Mouse (Mus musculus) right cerebral cortex, postnatal 25 days (tissue): ENCODE measurements around the gene Tnfrsf9.

Source experiments
- DNase-seq: peaks from one replicate; pipeline ENCODE4 v3.0.0; 2022

Tnfrsf9 gene

DNA sequence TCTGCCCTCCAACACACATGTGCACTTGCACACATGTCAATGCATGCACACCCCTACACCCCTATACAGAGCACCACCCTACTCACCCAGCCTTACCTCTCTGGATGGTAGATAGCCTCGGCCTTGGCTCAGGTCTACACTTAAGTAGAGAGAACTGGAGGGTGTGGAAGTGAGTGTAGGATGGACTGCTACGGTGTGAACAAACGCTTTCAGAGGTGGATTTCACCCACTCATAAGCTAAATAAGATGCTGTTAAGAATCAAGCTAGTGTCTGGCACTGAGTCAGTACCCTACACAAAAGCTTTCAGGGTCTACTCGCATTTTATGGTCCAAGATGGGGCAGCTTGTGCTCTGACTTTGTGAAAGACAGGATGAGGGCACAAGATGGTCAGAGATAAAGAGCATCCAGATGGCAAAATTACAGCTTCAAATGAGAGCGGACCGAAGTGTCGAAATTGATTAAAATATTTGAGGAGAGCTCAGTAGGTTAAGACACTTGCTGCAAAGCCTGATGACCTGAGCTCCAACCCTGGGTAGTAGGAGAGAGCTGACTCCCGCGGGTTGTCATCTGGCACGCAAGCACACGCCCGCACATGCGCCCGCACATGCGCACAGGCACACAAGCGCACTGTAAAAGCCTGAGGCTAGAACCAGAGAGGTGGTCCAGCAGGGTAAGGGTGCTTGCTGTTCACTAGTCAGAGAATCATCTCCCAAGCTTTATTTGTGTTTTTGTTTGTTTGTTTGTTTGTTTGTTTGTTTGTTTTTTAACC lies 23.1 kb downstream of the Tnfrsf9 start:
- peak; percentile 45 for DNase-seq

- no peak for DNase-seq
Observed at GRCm38 (mm10) chr4:150938063-150938452, 23.7 kb downstream of the Tnfrsf9 start.

DNA sequence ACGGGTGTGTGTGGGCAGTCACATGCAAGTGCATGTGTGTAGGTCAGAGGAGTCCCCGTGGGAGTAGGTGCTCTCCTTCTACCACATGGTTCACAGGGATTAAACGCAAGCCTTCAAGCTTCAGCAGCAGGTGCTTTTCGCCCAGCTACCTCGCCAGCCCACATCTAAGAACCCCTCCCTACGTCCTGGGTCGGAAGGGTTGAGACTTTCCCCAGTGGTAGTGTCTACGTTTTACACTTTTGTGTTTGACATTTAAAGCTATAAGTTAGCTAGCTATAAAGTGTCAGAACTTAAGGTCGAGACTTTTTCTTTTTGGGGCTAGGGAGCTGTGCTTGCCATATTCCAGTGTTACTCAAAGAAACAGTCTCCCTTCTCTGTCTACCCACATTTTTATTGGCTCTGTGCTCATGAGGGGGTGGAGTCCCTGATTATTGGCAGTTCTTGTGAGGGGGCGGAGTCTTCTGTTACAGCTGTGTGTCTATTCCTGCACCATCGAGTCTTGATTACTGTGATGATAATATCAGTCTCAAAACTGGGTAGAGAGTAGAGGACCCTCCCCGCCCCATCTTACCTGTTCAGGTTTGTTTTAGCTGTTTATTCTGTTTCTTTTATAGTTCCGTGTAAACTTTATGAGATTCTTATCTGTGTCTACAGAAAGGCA lies 25.8 kb downstream of the Tnfrsf9 start:
- DNase-seq, result no peak

DNA sequence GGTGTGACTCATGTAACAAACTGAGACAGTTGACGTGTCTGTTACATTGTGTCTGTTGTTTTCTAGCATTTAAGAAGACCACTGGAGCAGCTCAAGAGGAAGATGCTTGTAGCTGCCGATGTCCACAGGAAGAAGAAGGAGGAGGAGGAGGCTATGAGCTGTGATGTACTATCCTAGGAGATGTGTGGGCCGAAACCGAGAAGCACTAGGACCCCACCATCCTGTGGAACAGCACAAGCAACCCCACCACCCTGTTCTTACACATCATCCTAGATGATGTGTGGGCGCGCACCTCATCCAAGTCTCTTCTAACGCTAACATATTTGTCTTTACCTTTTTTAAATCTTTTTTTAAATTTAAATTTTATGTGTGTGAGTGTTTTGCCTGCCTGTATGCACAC lies 30.3 kb downstream of the Tnfrsf9 start:
- no peak for DNase-seq

DNA sequence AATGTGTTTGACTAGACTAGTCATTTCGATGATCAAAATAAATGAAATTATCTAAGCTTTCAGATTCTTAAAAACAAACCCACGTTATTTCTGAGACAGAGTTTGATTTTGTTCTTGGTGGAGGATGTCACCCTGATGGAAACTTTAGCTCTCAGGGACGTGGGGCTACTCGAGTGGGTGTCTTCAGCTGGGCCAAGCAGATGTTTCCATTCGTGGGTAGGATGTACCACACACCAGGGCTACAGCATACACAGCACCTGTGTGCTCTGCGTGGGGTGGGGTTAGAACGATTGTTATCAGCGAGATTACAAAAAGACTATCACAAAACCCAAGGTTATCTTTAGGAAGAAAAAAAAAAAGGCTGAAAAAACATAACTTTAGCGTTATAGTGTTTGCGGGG lies 36.6 kb downstream of the Tnfrsf9 start:
- DNase-seq, result no peak

- DNase-seq, result no peak
Observed at GRCm38 (mm10) chr4:150956369-150957105, 42.2 kb downstream of the Tnfrsf9 start.

- DNase-seq, result no peak
Observed at GRCm38 (mm10) chr4:150957106-150957458, 42.7 kb downstream of the Tnfrsf9 start.

DNA sequence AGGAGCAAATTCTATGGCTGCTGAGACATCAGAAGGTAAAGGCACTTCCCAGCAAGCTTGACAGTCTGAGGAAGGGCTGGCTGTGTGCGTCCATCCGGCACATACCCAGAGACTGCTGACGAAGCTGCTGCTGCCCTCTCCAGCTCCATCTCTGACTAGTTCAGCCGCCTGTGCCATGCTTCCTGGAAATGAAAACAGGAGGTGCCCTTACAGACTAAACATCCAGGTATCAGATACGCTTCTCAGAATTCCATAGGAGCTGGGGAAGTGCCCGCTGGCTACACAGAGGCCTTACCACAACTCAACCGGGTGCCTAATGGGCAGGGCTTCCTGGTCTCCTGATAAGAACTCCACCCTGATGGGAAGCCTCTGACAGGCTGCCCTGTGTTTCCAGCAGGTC lies 44.2 kb downstream of the Tnfrsf9 start:
- DNase-seq, result no peak

- DNase-seq, result no peak
Observed at GRCm38 (mm10) chr4:150962231-150962630, 47.9 kb downstream of the Tnfrsf9 start.

DNA sequence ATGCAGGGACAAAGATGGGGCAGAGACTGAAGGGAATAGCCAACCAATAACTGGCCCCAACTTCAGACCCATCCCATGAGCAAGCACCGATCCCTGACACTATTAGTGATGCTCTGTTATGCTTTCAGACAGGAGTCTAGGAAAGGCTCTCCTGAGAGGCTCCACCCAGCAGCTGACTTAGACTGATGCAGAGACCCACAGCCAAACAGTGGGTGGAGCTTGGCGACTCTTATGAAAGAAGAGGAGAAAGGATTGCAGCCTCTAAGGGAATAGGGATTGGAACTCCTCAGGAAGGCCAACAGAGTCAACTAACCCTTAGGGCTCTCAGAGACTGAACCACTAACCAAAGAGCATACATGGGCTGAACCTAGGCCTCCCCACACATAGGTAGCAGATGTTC lies 49.3 kb downstream of the Tnfrsf9 start:
- DNase-seq, result no peak

DNA sequence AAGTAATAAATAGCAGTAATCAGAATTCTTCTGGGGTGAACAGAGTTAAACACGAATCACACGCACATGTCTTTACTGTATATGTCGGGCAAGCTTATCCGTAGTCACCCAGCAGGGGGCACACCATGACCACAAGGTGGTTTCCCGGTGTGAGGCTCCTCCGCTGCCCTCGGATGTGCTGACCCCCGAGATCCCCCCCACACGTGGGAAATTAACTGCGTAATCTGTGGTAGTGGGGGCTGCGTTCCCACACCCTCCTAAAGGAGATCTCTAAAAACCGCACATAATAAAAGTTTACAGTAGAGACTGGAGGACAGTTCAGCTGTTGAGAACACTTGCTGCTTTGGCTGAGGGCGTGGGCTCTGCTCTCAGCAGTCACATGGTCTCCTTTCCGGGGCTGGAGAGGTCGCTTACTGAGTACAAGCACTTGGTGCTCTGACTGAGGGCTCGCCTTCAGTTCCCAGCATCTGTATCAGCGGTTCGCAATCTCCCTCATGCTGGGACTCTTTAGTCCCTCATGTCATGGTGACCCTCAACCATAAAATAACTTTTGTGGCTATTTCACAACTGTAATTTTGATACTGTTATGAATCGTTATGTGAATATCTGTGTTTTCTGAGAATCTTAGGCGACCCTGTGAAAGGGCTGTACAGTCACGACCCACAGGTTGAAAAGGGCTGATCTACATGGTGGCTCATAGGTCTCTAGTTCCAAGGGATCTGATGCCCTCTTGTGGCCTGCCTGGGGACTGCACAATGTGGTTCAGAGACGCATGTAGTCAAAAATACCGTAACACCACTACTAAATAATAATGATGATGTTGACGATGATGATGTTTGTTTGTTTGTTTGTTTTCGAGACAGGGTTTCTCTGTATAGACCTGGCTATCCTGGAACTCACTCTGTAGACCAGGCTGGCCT lies 50.5 kb downstream of the Tnfrsf9 start:
- DNase-seq, result peak; percentile 65

DNA sequence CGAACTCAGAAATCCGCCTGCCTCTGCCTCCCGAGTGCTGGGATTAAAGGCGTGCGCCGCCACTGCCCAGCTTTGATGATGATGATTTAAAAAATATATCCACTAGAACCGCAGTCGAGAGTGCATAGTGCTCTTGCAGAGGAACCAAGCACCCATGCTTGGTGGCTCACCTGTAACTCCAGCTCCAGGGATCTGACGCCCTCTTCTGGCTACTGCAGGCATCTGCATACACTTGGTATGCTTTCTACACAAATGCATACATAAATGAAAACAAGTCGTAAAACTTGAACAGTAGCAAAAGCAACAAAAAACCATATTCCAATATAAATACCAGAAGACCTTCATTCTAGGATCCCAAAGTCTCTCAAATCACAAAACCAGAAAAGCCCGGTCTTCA lies 51.2 kb downstream of the Tnfrsf9 start:
- DNase-seq, result no peak

DNA sequence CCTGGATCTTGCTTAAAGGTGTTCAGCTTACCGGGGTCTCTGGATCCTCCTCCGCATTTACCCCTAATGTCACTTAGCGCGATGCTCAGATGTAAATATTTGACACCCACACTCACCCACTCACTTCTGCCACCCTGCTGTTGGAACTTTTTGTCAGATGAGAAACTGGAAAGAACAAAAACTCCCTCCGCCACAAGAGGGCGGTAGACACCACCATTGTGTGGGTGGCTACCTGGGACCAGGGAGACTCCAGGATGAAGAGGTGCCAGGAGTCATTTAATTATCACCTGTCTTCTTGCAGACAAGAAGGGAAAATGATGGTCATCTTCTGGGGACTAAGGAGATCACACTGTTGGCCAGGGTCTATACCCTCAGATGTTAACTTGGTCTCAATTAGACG lies 52.2 kb downstream of the Tnfrsf9 start:
- DNase-seq, result peak; percentile 27

- no peak for DNase-seq
Observed at GRCm38 (mm10) chr4:150968956-150969355, 54.6 kb downstream of the Tnfrsf9 start.

GRCm38 (mm10) chr4:150973264-150973663 lies 58.9 kb downstream of the Tnfrsf9 start:
- DNase-seq, result no peak

DNA sequence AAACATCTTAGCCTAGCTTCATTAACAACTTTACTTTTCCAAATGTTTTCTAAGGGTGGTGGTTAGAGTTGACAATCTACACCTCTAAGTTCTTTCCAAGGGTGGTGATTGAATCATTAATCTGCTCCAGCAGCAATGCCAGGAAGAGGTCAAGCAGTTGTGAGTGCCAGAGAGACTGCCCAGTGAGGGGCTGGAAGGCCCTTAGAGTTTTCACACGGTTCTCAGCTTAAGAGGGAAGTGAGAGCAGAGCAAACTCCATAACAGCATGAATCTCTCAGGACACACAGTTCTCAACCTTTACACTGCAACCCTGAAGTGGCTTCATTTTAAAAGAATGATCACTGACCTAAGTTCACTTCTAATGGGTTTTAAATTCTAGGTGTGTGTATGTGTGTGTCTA lies 60.8 kb downstream of the Tnfrsf9 start:
- no peak for DNase-seq

- DNase-seq, result no peak
Observed at GRCm38 (mm10) chr4:150978156-150978910, 64.0 kb downstream of the Tnfrsf9 start.

- no peak for DNase-seq
Observed at GRCm38 (mm10) chr4:150979455-150979854, 65.1 kb downstream of the Tnfrsf9 start.

- DNase-seq, result no peak
Observed at GRCm38 (mm10) chr4:150980153-150980552, 65.8 kb downstream of the Tnfrsf9 start.

- DNase-seq, result no peak
Observed at GRCm38 (mm10) chr4:150990148-150990547, 75.8 kb downstream of the Tnfrsf9 start.
